Mouse (Mus musculus): ENCODE data around the gene Dab1. TPM values are rescaled to one million over a fixed set of nuclear protein-coding genes. Genes with fewer than 3 reads are reported as not detected.
A peak's percentile ranks its signal among the peaks of the same experiment; 100 is the strongest.

The Dab1 gene
- polyA plus RNA-seq, 1 experiment from 2014 or later = 106 TPM

DNA sequence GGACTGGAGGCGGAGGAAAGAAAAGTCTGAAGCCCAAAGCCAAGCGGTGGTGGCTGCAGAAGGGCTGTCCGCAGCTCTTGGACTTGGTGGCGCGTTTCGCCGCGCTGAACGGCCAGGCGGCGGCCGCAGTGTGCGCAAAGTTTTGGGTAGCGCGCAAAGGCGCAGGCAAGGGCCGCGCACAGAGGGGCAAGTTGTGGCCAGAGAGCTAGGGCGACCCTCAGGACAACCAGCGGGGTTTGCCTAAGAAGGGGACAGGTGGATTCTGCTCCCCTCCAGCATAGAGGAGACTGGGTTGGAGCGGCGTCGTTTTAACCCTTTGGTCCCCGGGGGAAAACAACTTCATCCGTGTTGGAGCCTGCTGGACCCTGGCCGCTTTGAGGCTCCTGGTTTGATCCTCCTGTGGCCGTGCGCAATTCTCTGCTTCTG, 800 bp downstream of the Dab1 start:
- Histone ChIP-seq H3K4me2 (ENCODE audit: low read length) (peak overlapping the region; percentile 58), H3K27ac (ENCODE audit: low read depth, low read length) (peak overlapping the region; percentile 63; the same call in 1 of the 2 replicates), H3K4me3 (ENCODE audit: low read depth, low read length) (peak overlapping the region; percentile 42), H3K36me3 (ENCODE audit: control insufficient read depth, insufficient read depth, low read length) (no peaks in the 10 kb centered on the region), H3K27me3 (replicated peaks; ENCODE audit: control insufficient read depth, insufficient read depth, low read length) (peaks cover 36% of the 10 kb centered on the region), H3K9me3 (replicated peaks; ENCODE audit: control insufficient read depth, low read length) (no peaks in the 10 kb centered on the region), H3K9ac (ENCODE audit: low read length) (peak overlapping the region; percentile 60), H3K4me1 (ENCODE audit: control insufficient read depth, insufficient read depth, low read length) (no peaks in the 10 kb centered on the region)
- no peak for DNase-seq (ENCODE audit: low spot score)
- 0 out of 2 replicates have a peak, but pooled peaks have one; percentile 44 for ATAC-seq
- WGBS = under 1% methylated on average over 28 of the region's 28 CpGs

GRCm38 (mm10) chr4:103620590-103621155, 1.5 kb downstream of the Dab1 start:
- Histone ChIP-seq H3K4me1 (ENCODE audit: control insufficient read depth, insufficient read depth, low read length) (no peaks in the 10 kb centered on the region), H3K36me3 (ENCODE audit: control insufficient read depth, insufficient read depth, low read length) (no peaks in the 10 kb centered on the region), H3K4me2 (ENCODE audit: low read length) (peak overlapping the region; percentile 58), H3K27ac (ENCODE audit: low read depth, low read length) (no peak overlapping the region), H3K9ac (ENCODE audit: low read length) (peak overlapping the region; percentile 60), H3K4me3 (ENCODE audit: low read depth, low read length) (peak overlapping the region; percentile 42), H3K9me3 (replicated peaks; ENCODE audit: control insufficient read depth, low read length) (no peaks in the 10 kb centered on the region), H3K27me3 (replicated peaks; ENCODE audit: control insufficient read depth, insufficient read depth, low read length) (peaks cover 36% of the 10 kb centered on the region)
- 7% methylated on average over 18 of the region's 18 CpGs for WGBS
- DNase-seq (ENCODE audit: low spot score) = no peak
- no peak for ATAC-seq

GRCm38 (mm10) chr4:103621586-103621985, 2.4 kb downstream of the Dab1 start:
- 23% methylated on average over 5 of the region's 5 CpGs for WGBS
- no peaks in the 10 kb centered on the region for H3K9me3 ChIP-seq (replicated peaks; ENCODE audit: control insufficient read depth, low read length)
- peaks cover 36% of the 10 kb centered on the region for H3K27me3 ChIP-seq (replicated peaks; ENCODE audit: control insufficient read depth, insufficient read depth, low read length)
- H3K36me3 ChIP-seq (ENCODE audit: control insufficient read depth, insufficient read depth, low read length) = no peaks in the 10 kb centered on the region
- ATAC-seq (no peak), DNase-seq (ENCODE audit: low spot score) (no peak)
- no peak overlapping the region for H3K9ac ChIP-seq (ENCODE audit: low read length)
- H3K4me2 ChIP-seq (ENCODE audit: low read length) = peak overlapping the region; percentile 58
- peak overlapping the region; percentile 42; the same call in 1 of the 2 replicates for H3K4me3 ChIP-seq (ENCODE audit: low read depth, low read length)
- no peak overlapping the region for H3K27ac ChIP-seq (ENCODE audit: low read depth, low read length)
- no peaks in the 10 kb centered on the region for H3K4me1 ChIP-seq (ENCODE audit: control insufficient read depth, insufficient read depth, low read length)

DNA sequence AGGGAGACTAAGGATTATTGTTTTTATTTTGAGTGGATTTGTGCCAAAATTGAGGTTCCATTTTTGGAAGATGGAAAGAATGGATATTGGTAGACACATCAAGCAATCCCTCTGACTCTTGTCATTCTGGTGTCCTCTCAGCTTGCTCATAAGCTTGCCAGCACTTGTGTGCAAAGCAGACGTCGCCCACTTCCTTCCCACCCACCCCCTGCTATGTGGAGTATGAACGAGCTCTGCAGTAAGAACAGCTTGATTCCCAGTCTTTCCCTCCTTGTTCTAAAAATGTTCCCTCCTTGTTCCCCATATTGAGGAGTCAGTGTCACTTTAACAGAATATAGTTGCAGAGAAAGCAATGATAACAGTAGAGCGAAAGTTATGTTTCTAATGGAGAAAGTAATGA, 11.0 kb downstream of the Dab1 start:
- 82% methylated on average over 4 of the region's 4 CpGs for WGBS
- no peak overlapping the region for H3K27ac ChIP-seq (ENCODE audit: low read depth, low read length)
- DNase-seq (ENCODE audit: low spot score) (no peak), ATAC-seq (no peak)
- H3K4me3 ChIP-seq (ENCODE audit: low read depth, low read length) = no peak overlapping the region
- no peaks in the 10 kb centered on the region for H3K9me3 ChIP-seq (replicated peaks; ENCODE audit: control insufficient read depth, low read length)
- H3K4me1 ChIP-seq (ENCODE audit: control insufficient read depth, insufficient read depth, low read length) = peaks cover 2% of the 10 kb centered on the region; the same call in 1 of the 2 replicates
- H3K4me2 ChIP-seq (ENCODE audit: low read length) = no peak overlapping the region
- no peak overlapping the region for H3K9ac ChIP-seq (ENCODE audit: low read length)
- no peaks in the 10 kb centered on the region for H3K36me3 ChIP-seq (ENCODE audit: control insufficient read depth, insufficient read depth, low read length)
- H3K27me3 ChIP-seq (replicated peaks; ENCODE audit: control insufficient read depth, insufficient read depth, low read length) = no peaks in the 10 kb centered on the region; the same call in 1 of the 2 replicates

DNA sequence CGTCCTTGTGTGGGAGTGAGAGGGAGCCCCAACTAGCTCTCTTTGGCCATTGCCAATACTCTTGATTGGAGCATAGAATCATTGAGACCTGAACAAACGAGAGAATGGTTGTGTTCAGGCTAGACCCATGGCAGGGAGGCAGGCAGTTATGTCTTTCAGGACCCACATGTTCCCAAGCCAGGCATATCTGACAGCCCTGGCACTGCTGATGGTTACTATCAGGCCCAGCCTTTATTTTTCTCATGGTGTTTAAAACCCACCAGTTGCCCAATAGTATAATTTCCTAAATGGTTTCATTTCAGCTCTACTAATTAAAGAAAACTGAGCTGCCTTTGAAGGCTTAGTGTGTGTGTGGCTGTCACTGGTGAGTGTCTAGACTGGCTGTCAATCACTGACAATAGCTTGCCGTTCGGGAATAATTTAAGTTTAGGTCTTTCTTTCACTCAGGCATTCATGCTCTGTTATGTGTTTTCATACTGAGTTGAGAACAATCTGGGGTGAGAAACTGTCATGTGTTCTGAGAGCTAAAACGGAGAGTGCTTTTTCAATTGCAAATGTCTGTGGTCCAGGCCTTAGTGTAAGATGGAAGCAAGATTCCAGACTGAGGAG, 17.1 kb downstream of the Dab1 start:
- DNase-seq (ENCODE audit: low spot score) (peak; percentile 88), ATAC-seq (peak; percentile 84)
- Histone ChIP-seq H3K4me3 (ENCODE audit: low read depth, low read length) (no peak overlapping the region), H3K4me1 (ENCODE audit: control insufficient read depth, insufficient read depth, low read length) (peaks cover 12% of the 10 kb centered on the region), H3K9me3 (replicated peaks; ENCODE audit: control insufficient read depth, low read length) (no peaks in the 10 kb centered on the region), H3K4me2 (ENCODE audit: low read length) (no peak overlapping the region), H3K9ac (ENCODE audit: low read length) (no peak overlapping the region), H3K27ac (ENCODE audit: low read depth, low read length) (peak overlapping the region; percentile 24; the same call in 1 of the 2 replicates), H3K27me3 (replicated peaks; ENCODE audit: control insufficient read depth, insufficient read depth, low read length) (no peaks in the 10 kb centered on the region; the same call in 1 of the 2 replicates), H3K36me3 (ENCODE audit: control insufficient read depth, insufficient read depth, low read length) (no peaks in the 10 kb centered on the region)
- 6% methylated on average over 5 of the region's 5 CpGs for WGBS

GRCm38 (mm10) chr4:103648209-103648896, 29.2 kb downstream of the Dab1 start:
- Histone ChIP-seq H3K9me3 (replicated peaks; ENCODE audit: control insufficient read depth, low read length) (no peaks in the 10 kb centered on the region), H3K9ac (ENCODE audit: low read length) (no peak overlapping the region), H3K4me1 (ENCODE audit: control insufficient read depth, insufficient read depth, low read length) (peaks cover 12% of the 10 kb centered on the region), H3K4me3 (ENCODE audit: low read depth, low read length) (no peak overlapping the region), H3K27ac (ENCODE audit: low read depth, low read length) (peak overlapping the region; percentile 9), H3K4me2 (ENCODE audit: low read length) (no peak overlapping the region), H3K27me3 (replicated peaks; ENCODE audit: control insufficient read depth, insufficient read depth, low read length) (no peaks in the 10 kb centered on the region), H3K36me3 (ENCODE audit: control insufficient read depth, insufficient read depth, low read length) (no peaks in the 10 kb centered on the region)
- ATAC-seq (peak; percentile 54; the same call in 1 of the 2 replicates), DNase-seq (ENCODE audit: low spot score) (peak; percentile 36)
- 13% methylated on average over 9 of the region's 9 CpGs for WGBS

GRCm38 (mm10) chr4:103655740-103656139, 36.6 kb downstream of the Dab1 start:
- no peak for DNase-seq (ENCODE audit: low spot score)
- no peak overlapping the region for H3K4me2 ChIP-seq (ENCODE audit: low read length)
- H3K36me3 ChIP-seq (ENCODE audit: control insufficient read depth, insufficient read depth, low read length) = no peaks in the 10 kb centered on the region
- H3K4me3 ChIP-seq (ENCODE audit: low read depth, low read length) = no peak overlapping the region
- 31% methylated on average over 6 of the region's 6 CpGs for WGBS
- ATAC-seq = no peak
- no peaks in the 10 kb centered on the region for H3K9me3 ChIP-seq (replicated peaks; ENCODE audit: control insufficient read depth, low read length)
- no peaks in the 10 kb centered on the region for H3K4me1 ChIP-seq (ENCODE audit: control insufficient read depth, insufficient read depth, low read length)
- H3K27ac ChIP-seq (ENCODE audit: low read depth, low read length) = no peak overlapping the region
- H3K27me3 ChIP-seq (replicated peaks; ENCODE audit: control insufficient read depth, insufficient read depth, low read length) = no peaks in the 10 kb centered on the region
- H3K9ac ChIP-seq (ENCODE audit: low read length) = no peak overlapping the region

DNA sequence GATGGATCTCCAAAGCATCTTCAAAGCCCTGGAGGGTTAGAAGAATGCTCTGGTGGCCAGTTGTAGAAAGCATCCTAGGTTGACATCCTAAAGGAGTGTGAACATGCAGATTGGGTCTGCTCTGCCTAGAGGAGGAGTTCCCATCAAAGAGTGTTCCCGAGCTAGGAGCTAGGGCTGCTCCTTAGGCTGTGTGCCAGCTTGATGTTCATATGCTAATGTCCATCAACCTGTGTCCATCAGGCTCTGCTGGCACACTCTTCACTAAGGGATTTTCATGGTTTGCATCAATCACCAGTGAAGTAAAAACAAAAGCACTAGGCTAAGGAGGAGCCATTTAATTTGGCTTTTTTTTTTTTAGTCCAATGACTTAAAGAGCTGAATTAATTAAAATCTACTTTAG, 42.2 kb downstream of the Dab1 start:
- DNase-seq (ENCODE audit: low spot score) (peak; percentile 19), ATAC-seq (no peak)
- Histone ChIP-seq H3K4me3 (ENCODE audit: low read depth, low read length) (no peak overlapping the region), H3K4me2 (ENCODE audit: low read length) (no peak overlapping the region), H3K27ac (ENCODE audit: low read depth, low read length) (no peak overlapping the region), H3K27me3 (replicated peaks; ENCODE audit: control insufficient read depth, insufficient read depth, low read length) (no peaks in the 10 kb centered on the region), H3K9ac (ENCODE audit: low read length) (no peak overlapping the region), H3K36me3 (ENCODE audit: control insufficient read depth, insufficient read depth, low read length) (no peaks in the 10 kb centered on the region), H3K9me3 (replicated peaks; ENCODE audit: control insufficient read depth, low read length) (no peaks in the 10 kb centered on the region), H3K4me1 (ENCODE audit: control insufficient read depth, insufficient read depth, low read length) (no peaks in the 10 kb centered on the region)
- WGBS = 19% methylated on average over 1 of the region's 1 CpGs

DNA sequence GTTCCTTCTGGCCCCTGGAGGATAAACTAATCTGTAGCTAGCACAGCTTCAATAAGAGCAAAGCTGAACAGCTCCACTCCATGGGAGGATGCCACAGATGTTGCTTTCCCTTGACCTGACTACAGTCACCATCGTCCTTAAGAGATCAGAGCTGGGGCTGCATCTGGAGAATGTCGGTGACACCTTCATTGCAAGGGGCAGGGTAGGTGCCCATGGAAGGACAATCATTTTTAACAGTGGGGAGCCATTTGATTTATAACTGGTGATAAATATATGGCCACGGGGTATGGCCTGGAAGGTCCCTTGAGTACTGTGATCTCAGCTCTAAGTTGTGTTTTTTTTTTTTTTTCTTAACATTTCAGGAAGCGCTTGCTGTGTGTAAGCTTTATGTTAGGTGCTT, 48.3 kb downstream of the Dab1 start:
- 91% methylated on average over 4 of the region's 4 CpGs for WGBS
- no peak overlapping the region for H3K27ac ChIP-seq (ENCODE audit: low read depth, low read length)
- ATAC-seq (no peak), DNase-seq (ENCODE audit: low spot score) (no peak)
- H3K4me2 ChIP-seq (ENCODE audit: low read length) = no peak overlapping the region
- H3K4me3 ChIP-seq (ENCODE audit: low read depth, low read length) = no peak overlapping the region
- H3K9ac ChIP-seq (ENCODE audit: low read length) = no peak overlapping the region
- no peaks in the 10 kb centered on the region for H3K27me3 ChIP-seq (replicated peaks; ENCODE audit: control insufficient read depth, insufficient read depth, low read length)
- no peaks in the 10 kb centered on the region for H3K4me1 ChIP-seq (ENCODE audit: control insufficient read depth, insufficient read depth, low read length)
- H3K36me3 ChIP-seq (ENCODE audit: control insufficient read depth, insufficient read depth, low read length) = no peaks in the 10 kb centered on the region
- H3K9me3 ChIP-seq (replicated peaks; ENCODE audit: control insufficient read depth, low read length) = no peaks in the 10 kb centered on the region
